Mouse (Mus musculus): ENCODE data around the gene Creg2. TPM values are rescaled to one million over a fixed set of nuclear protein-coding genes. Genes with fewer than 3 reads are reported as not detected.
A peak's percentile ranks its signal among the peaks of the same experiment; 100 is the strongest.

Creg2 gene
- 1.1 and 2.3 TPM in 2 replicates for polyA plus RNA-seq (2015; fragmentation: Nextera tagmentation; extraction: Ambion mirVana)

GRCm38 (mm10) chr1:39651241-39651548 lies at the start of gene Creg2:
Gene Creg2, minus strand, starts transcription at chr1:39651474.
- H3K36me3 ChIP-seq (ENCODE audit: control insufficient read depth, insufficient read depth), result no peaks in the 10 kb centered on the region
- peak within 1 kb of the TSS; percentile 71 for H3K9ac ChIP-seq (replicated peaks; ENCODE audit: low read depth, low read length)
- no peak; the same call in 1 of the 2 replicates for ATAC-seq
- H3K9me3 ChIP-seq (ENCODE audit: control insufficient read depth, low read length), result no peaks in the 10 kb centered on the region
- H3K4me1 ChIP-seq (replicated peaks; ENCODE audit: control insufficient read depth, insufficient read depth, low read length), result peaks cover 16% of the 10 kb centered on the region
- 34% methylated on average over 9 of the region's 9 CpGs for WGBS
- no peak within 1 kb of the TSS for H3K27ac ChIP-seq (ENCODE audit: low read length)
- peak within 1 kb of the TSS; percentile 66 for H3K4me3 ChIP-seq (replicated peaks; ENCODE audit: low read length)
- peak within 1 kb of the TSS; percentile 100 for H3K4me2 ChIP-seq (ENCODE audit: low read length)
- H3K27me3 ChIP-seq (replicated peaks; ENCODE audit: control insufficient read depth, insufficient read depth, low read length), result peaks cover 17% of the 10 kb centered on the region

GRCm38 (mm10) chr1:39700599-39701273 lies 49.5 kb upstream of the Creg2 start:
- Histone ChIP-seq H3K27me3 (replicated peaks; ENCODE audit: control insufficient read depth, insufficient read depth, low read length) (no peaks in the 10 kb centered on the region), H3K4me1 (replicated peaks; ENCODE audit: control insufficient read depth, insufficient read depth, low read length) (peaks cover 17% of the 10 kb centered on the region), H3K9me3 (ENCODE audit: control insufficient read depth, low read length) (no peaks in the 10 kb centered on the region), H3K36me3 (ENCODE audit: control insufficient read depth, insufficient read depth) (no peaks in the 10 kb centered on the region), H3K4me3 (replicated peaks; ENCODE audit: low read length) (no peak overlapping the region), H3K9ac (replicated peaks; ENCODE audit: low read depth, low read length) (peak overlapping the region; percentile 20; the same call in 1 of the 2 replicates), H3K4me2 (ENCODE audit: low read length) (no peak overlapping the region), H3K27ac (ENCODE audit: low read length) (no peak overlapping the region)
- WGBS, result 11% methylated on average over 7 of the region's 7 CpGs
- ATAC-seq, result no peak

- Histone ChIP-seq H3K27me3 (replicated peaks; ENCODE audit: control insufficient read depth, insufficient read depth, low read length) (no peaks in the 10 kb centered on the region), H3K9me3 (ENCODE audit: control insufficient read depth, low read length) (no peaks in the 10 kb centered on the region), H3K27ac (ENCODE audit: low read length) (no peak overlapping the region), H3K4me2 (ENCODE audit: low read length) (no peak overlapping the region), H3K36me3 (ENCODE audit: control insufficient read depth, insufficient read depth) (no peaks in the 10 kb centered on the region), H3K4me1 (replicated peaks; ENCODE audit: control insufficient read depth, insufficient read depth, low read length) (peaks cover 17% of the 10 kb centered on the region), H3K4me3 (replicated peaks; ENCODE audit: low read length) (no peak overlapping the region), H3K9ac (replicated peaks; ENCODE audit: low read depth, low read length) (no peak overlapping the region)
- no peak for ATAC-seq
- 12% methylated on average over 6 of the region's 6 CpGs for WGBS
These were observed 47.2 kb upstream of the Creg2 start for GRCm38 (mm10) chr1:39698456-39698855.

- no peak for ATAC-seq
These were observed 43.9 kb upstream of the Creg2 start for GRCm38 (mm10) chr1:39695198-39695597.

GRCm38 (mm10) chr1:39694756-39695155 lies 43.5 kb upstream of the Creg2 start:
- ATAC-seq, result no peak
- no peaks in the 10 kb centered on the region for H3K9me3 ChIP-seq (ENCODE audit: control insufficient read depth, low read length)
- no peaks in the 10 kb centered on the region for H3K4me1 ChIP-seq (replicated peaks; ENCODE audit: control insufficient read depth, insufficient read depth, low read length)
- H3K27ac ChIP-seq (ENCODE audit: low read length), result no peak overlapping the region
- H3K4me2 ChIP-seq (ENCODE audit: low read length), result no peak overlapping the region
- H3K36me3 ChIP-seq (ENCODE audit: control insufficient read depth, insufficient read depth), result no peaks in the 10 kb centered on the region
- no peaks in the 10 kb centered on the region for H3K27me3 ChIP-seq (replicated peaks; ENCODE audit: control insufficient read depth, insufficient read depth, low read length)
- H3K4me3 ChIP-seq (replicated peaks; ENCODE audit: low read length), result no peak overlapping the region
- 32% methylated on average over 7 of the region's 7 CpGs for WGBS
- H3K9ac ChIP-seq (replicated peaks; ENCODE audit: low read depth, low read length), result no peak overlapping the region

More at GRCm38 (mm10) chr1:39695198-39695597, 43.9 kb upstream of the Creg2 start:
- H3K9ac ChIP-seq (replicated peaks; ENCODE audit: low read depth, low read length), result no peak overlapping the region
- no peak overlapping the region for H3K27ac ChIP-seq (ENCODE audit: low read length)
- H3K9me3 ChIP-seq (ENCODE audit: control insufficient read depth, low read length), result no peaks in the 10 kb centered on the region
- no peak overlapping the region for H3K4me2 ChIP-seq (ENCODE audit: low read length)
- WGBS, result 29% methylated on average over 4 of the region's 4 CpGs
- no peak overlapping the region for H3K4me3 ChIP-seq (replicated peaks; ENCODE audit: low read length)
- no peaks in the 10 kb centered on the region for H3K27me3 ChIP-seq (replicated peaks; ENCODE audit: control insufficient read depth, insufficient read depth, low read length)
- no peaks in the 10 kb centered on the region for H3K36me3 ChIP-seq (ENCODE audit: control insufficient read depth, insufficient read depth)
- H3K4me1 ChIP-seq (replicated peaks; ENCODE audit: control insufficient read depth, insufficient read depth, low read length), result no peaks in the 10 kb centered on the region

GRCm38 (mm10) chr1:39691974-39692373 lies 40.7 kb upstream of the Creg2 start:
- H3K9ac ChIP-seq (replicated peaks; ENCODE audit: low read depth, low read length), result no peak overlapping the region

GRCm38 (mm10) chr1:39691061-39691460 lies 39.8 kb upstream of the Creg2 start:
- ATAC-seq, result no peak
- Histone ChIP-seq H3K27ac (ENCODE audit: low read length) (no peak overlapping the region), H3K4me3 (replicated peaks; ENCODE audit: low read length) (no peak overlapping the region), H3K4me2 (ENCODE audit: low read length) (no peak overlapping the region), H3K9ac (replicated peaks; ENCODE audit: low read depth, low read length) (no peak overlapping the region), H3K36me3 (ENCODE audit: control insufficient read depth, insufficient read depth) (no peaks in the 10 kb centered on the region), H3K9me3 (ENCODE audit: control insufficient read depth, low read length) (no peaks in the 10 kb centered on the region), H3K4me1 (replicated peaks; ENCODE audit: control insufficient read depth, insufficient read depth, low read length) (no peaks in the 10 kb centered on the region), H3K27me3 (replicated peaks; ENCODE audit: control insufficient read depth, insufficient read depth, low read length) (no peaks in the 10 kb centered on the region)
- 53% methylated on average over 4 of the region's 4 CpGs for WGBS

More at GRCm38 (mm10) chr1:39691974-39692373, 40.7 kb upstream of the Creg2 start:
- Histone ChIP-seq H3K4me3 (replicated peaks; ENCODE audit: low read length) (no peak overlapping the region), H3K9me3 (ENCODE audit: control insufficient read depth, low read length) (no peaks in the 10 kb centered on the region), H3K27me3 (replicated peaks; ENCODE audit: control insufficient read depth, insufficient read depth, low read length) (no peaks in the 10 kb centered on the region), H3K27ac (ENCODE audit: low read length) (no peak overlapping the region), H3K4me2 (ENCODE audit: low read length) (no peak overlapping the region), H3K36me3 (ENCODE audit: control insufficient read depth, insufficient read depth) (no peaks in the 10 kb centered on the region), H3K4me1 (replicated peaks; ENCODE audit: control insufficient read depth, insufficient read depth, low read length) (no peaks in the 10 kb centered on the region)
- 83% methylated on average over 3 of the region's 3 CpGs for WGBS
- ATAC-seq, result no peak

- H3K4me1 ChIP-seq (replicated peaks; ENCODE audit: control insufficient read depth, insufficient read depth, low read length), result no peaks in the 10 kb centered on the region
- H3K27ac ChIP-seq (ENCODE audit: low read length), result no peak overlapping the region
- H3K36me3 ChIP-seq (ENCODE audit: control insufficient read depth, insufficient read depth), result no peaks in the 10 kb centered on the region
- no peaks in the 10 kb centered on the region for H3K27me3 ChIP-seq (replicated peaks; ENCODE audit: control insufficient read depth, insufficient read depth, low read length)
- no peak for ATAC-seq
- no peak overlapping the region for H3K4me3 ChIP-seq (replicated peaks; ENCODE audit: low read length)
- WGBS, result 85% methylated on average over 6 of the region's 6 CpGs
- no peaks in the 10 kb centered on the region for H3K9me3 ChIP-seq (ENCODE audit: control insufficient read depth, low read length)
- no peak overlapping the region for H3K4me2 ChIP-seq (ENCODE audit: low read length)
- H3K9ac ChIP-seq (replicated peaks; ENCODE audit: low read depth, low read length), result no peak overlapping the region
These were observed 37.3 kb upstream of the Creg2 start for GRCm38 (mm10) chr1:39688573-39688972.

GRCm38 (mm10) chr1:39687279-39687678 lies 36.0 kb upstream of the Creg2 start:
- H3K27ac ChIP-seq (ENCODE audit: low read length), result no peak overlapping the region
- ATAC-seq, result no peak
- no peak overlapping the region for H3K4me3 ChIP-seq (replicated peaks; ENCODE audit: low read length)
- H3K9ac ChIP-seq (replicated peaks; ENCODE audit: low read depth, low read length), result no peak overlapping the region
- no peaks in the 10 kb centered on the region for H3K27me3 ChIP-seq (replicated peaks; ENCODE audit: control insufficient read depth, insufficient read depth, low read length)
- H3K4me1 ChIP-seq (replicated peaks; ENCODE audit: control insufficient read depth, insufficient read depth, low read length), result no peaks in the 10 kb centered on the region
- no peak overlapping the region for H3K4me2 ChIP-seq (ENCODE audit: low read length)
- no peaks in the 10 kb centered on the region for H3K36me3 ChIP-seq (ENCODE audit: control insufficient read depth, insufficient read depth)
- 76% methylated on average over 9 of the region's 9 CpGs for WGBS
- H3K9me3 ChIP-seq (ENCODE audit: control insufficient read depth, low read length), result no peaks in the 10 kb centered on the region

GRCm38 (mm10) chr1:39685841-39686240 lies 34.6 kb upstream of the Creg2 start:
- Histone ChIP-seq H3K4me1 (replicated peaks; ENCODE audit: control insufficient read depth, insufficient read depth, low read length) (no peaks in the 10 kb centered on the region), H3K27ac (ENCODE audit: low read length) (no peak overlapping the region), H3K9me3 (ENCODE audit: control insufficient read depth, low read length) (no peaks in the 10 kb centered on the region), H3K27me3 (replicated peaks; ENCODE audit: control insufficient read depth, insufficient read depth, low read length) (no peaks in the 10 kb centered on the region), H3K36me3 (ENCODE audit: control insufficient read depth, insufficient read depth) (no peaks in the 10 kb centered on the region), H3K4me3 (replicated peaks; ENCODE audit: low read length) (no peak overlapping the region), H3K9ac (replicated peaks; ENCODE audit: low read depth, low read length) (no peak overlapping the region), H3K4me2 (ENCODE audit: low read length) (no peak overlapping the region)
- ATAC-seq, result peak; percentile 85
- WGBS, result 4% methylated on average over 1 of the region's 1 CpGs
